10 mouse cellular contexts compared by ENCODE assay signal in genomic region chr16:94580844-94581405, GRCm38 (mm10). TPM values are rescaled to one million over a fixed set of nuclear protein-coding genes. Genes with fewer than 3 reads are reported as not detected.
DNase-seq lines count a peak whose midpoint lies in the region; ATAC-seq and TF ChIP-seq lines count a peak whose summit lies in the region.
"Had no signal": no experiment of that assay in that cellular context is flagged by ENCODE, and none has a peak within 500 bp of the region (broad histone marks: within the 10 kb centered on the region; RNA-seq: fewer than 3 reads in every experiment).

No protein-coding gene starts in this region.

- no peaks in the 10 kb centered on the region for H3K27me3 ChIP-seq in lung, embryonic 14.5 days (ENCODE audit: insufficient read depth, low read length)
- no peaks in the 10 kb centered on the region for H3K27me3 ChIP-seq in heart, embryonic 10.5 days (ENCODE audit: insufficient read depth, poor library complexity, severe bottlenecking)
- H3K27me3 ChIP-seq in limb, embryonic 14.5 days (ENCODE audit: control insufficient read depth, insufficient read depth, low read length) = no peaks in the 10 kb centered on the region
- no peaks in the 10 kb centered on the region for H3K27me3 ChIP-seq in cerebellum, adult 2 months (ENCODE audit: control insufficient read depth, insufficient read depth, low read length)
- H3K27me3 ChIP-seq: neural tube, embryonic 12.5 days had no signal

- no peaks in the 10 kb centered on the region for H3K9me3 ChIP-seq in lung, embryonic 14.5 days (ENCODE audit: low read depth, low read length)
- no peaks in the 10 kb centered on the region for H3K9me3 ChIP-seq in heart, embryonic 10.5 days
- no peaks in the 10 kb centered on the region for H3K9me3 ChIP-seq in limb, embryonic 14.5 days (ENCODE audit: control insufficient read depth, low read length)
- H3K9me3 ChIP-seq: neural tube, embryonic 12.5 days had no signal

- no peak for ATAC-seq in lung, embryonic 14.5 days (ENCODE audit: insufficient read depth)
- no peak for ATAC-seq in limb, embryonic 14.5 days (ENCODE audit: low FRiP score, low read depth)

- 24% methylated on average over 7 of the region's 7 CpGs for WGBS in lung, embryonic 14.5 days
- WGBS in lung, adult 2 months = 19% methylated on average over 7 of the region's 7 CpGs
- WGBS in heart, embryonic 10.5 days = 15% methylated on average over 7 of the region's 7 CpGs
- 38% methylated on average over 7 of the region's 7 CpGs for WGBS in limb, embryonic 14.5 days
- WGBS in cerebellum, adult 2 months = 10% methylated on average over 7 of the region's 7 CpGs

- no peak overlapping the region; the same call in 1 of the 2 replicates for H3K9ac ChIP-seq in lung, embryonic 14.5 days
- no peak overlapping the region for H3K9ac ChIP-seq in limb, embryonic 14.5 days (ENCODE audit: low read depth, low read length, severe bottlenecking)
- H3K9ac ChIP-seq: neural tube, embryonic 12.5 days had no signal

- no peak overlapping the region for H3K4me3 ChIP-seq in lung, embryonic 14.5 days (ENCODE audit: low read depth, low read length)
- no peak overlapping the region for H3K4me3 ChIP-seq in lung, adult 2 months (replicated peaks; ENCODE audit: extremely low read depth, low read depth, low read length)
- peak overlapping the region; percentile 22; the same call in 1 of the 2 replicates for H3K4me3 ChIP-seq in heart, embryonic 10.5 days
- H3K4me3 ChIP-seq in limb, embryonic 14.5 days (replicated peaks; ENCODE audit: low read length) = no peak overlapping the region
- no peak overlapping the region for H3K4me3 ChIP-seq in cerebellum, adult 2 months (replicated peaks; ENCODE audit: insufficient read depth, low read depth, low read length)
- H3K4me3 ChIP-seq: neural tube, embryonic 12.5 days had no signal

- 0 out of 2 replicates have a peak, but pooled peaks cover 5% of the 10 kb centered on the region for H3K4me1 ChIP-seq in lung, embryonic 14.5 days (ENCODE audit: insufficient read depth)
- H3K4me1 ChIP-seq in lung, adult 2 months (ENCODE audit: control insufficient read depth, insufficient read depth, low read length) = peaks cover 44% of the 10 kb centered on the region
- H3K4me1 ChIP-seq in heart, embryonic 10.5 days = peaks cover 85% of the 10 kb centered on the region
- H3K4me1 ChIP-seq in limb, embryonic 14.5 days (ENCODE audit: control insufficient read depth, insufficient read depth, low read length) = peaks cover 35% of the 10 kb centered on the region
- peaks cover 37% of the 10 kb centered on the region for H3K4me1 ChIP-seq in cerebellum, adult 2 months (ENCODE audit: control insufficient read depth, insufficient read depth, low read length)

- TF ChIP-seq POLR2A in lung, adult 2 months (IDR thresholded peaks at IDR 0.05; ENCODE audit: borderline replicate concordance, extremely low read depth, low read depth, low read length) = no peak
- no peak for TF ChIP-seq POLR2A in limb, embryonic 14.5 days (IDR thresholded peaks at IDR 0.05; ENCODE audit: borderline replicate concordance, extremely low read depth, insufficient read depth, insufficient read length)
- no peak for TF ChIP-seq POLR2A in cerebellum, adult 2 months (IDR thresholded peaks at IDR 0.05; ENCODE audit: borderline replicate concordance, insufficient read depth, low read length)

- H3K36me3 ChIP-seq in lung, embryonic 14.5 days (ENCODE audit: insufficient read depth) = no peaks in the 10 kb centered on the region
- no peaks in the 10 kb centered on the region; the same call in 1 of the 2 replicates for H3K36me3 ChIP-seq in heart, embryonic 10.5 days
- no peaks in the 10 kb centered on the region for H3K36me3 ChIP-seq in limb, embryonic 14.5 days (ENCODE audit: control insufficient read depth, insufficient read depth, low read length)
- H3K36me3 ChIP-seq: neural tube, embryonic 12.5 days had no signal

- TF ChIP-seq CTCF in lung, embryonic 14.5 days (IDR thresholded peaks at IDR 0.05; ENCODE audit: low read depth) = no peak
- no peak for TF ChIP-seq CTCF in lung, adult 2 months (IDR thresholded peaks at IDR 0.05; ENCODE audit: insufficient read depth, low read length)
- no peak for TF ChIP-seq CTCF in cerebellum, adult 2 months (IDR thresholded peaks at IDR 0.05; ENCODE audit: borderline replicate concordance, insufficient read depth, low read depth, low read length)

- H3K4me2 ChIP-seq in lung, embryonic 14.5 days = no peak overlapping the region
- H3K4me2 ChIP-seq in limb, embryonic 14.5 days (replicated peaks; ENCODE audit: low read depth, low read length, severe bottlenecking) = no peak overlapping the region
- H3K4me2 ChIP-seq: neural tube, embryonic 12.5 days had no signal

- H3K27ac ChIP-seq in lung, embryonic 14.5 days (ENCODE audit: low read depth) = peak overlapping the region; percentile 48; the same call in 1 of the 2 replicates
- H3K27ac ChIP-seq in heart, embryonic 10.5 days = peak overlapping the region; percentile 59; the same call in 1 of the 2 replicates
- no peak overlapping the region for H3K27ac ChIP-seq in limb, embryonic 14.5 days (replicated peaks; ENCODE audit: low read depth, low read length)
- no peak overlapping the region for H3K27ac ChIP-seq in cerebellum, adult 2 months (ENCODE audit: insufficient read depth, low read length)
- H3K27ac ChIP-seq: neural tube, embryonic 12.5 days had no signal

- DNase-seq in adrenal gland, postnatal 10 days = peak; percentile 29
- no peak for DNase-seq in adrenal gland, postnatal 25 days
- DNase-seq in lung, embryonic 14.5 days = no peak
- DNase-seq in lung, adult 2 months = no peak
- no peak for DNase-seq in heart, embryonic 10.5 days (ENCODE audit: low spot score)
- DNase-seq in limb, embryonic 14.5 days (ENCODE audit: low spot score) = peak; percentile 25
- no peak for DNase-seq in cerebellum, adult 2 months
- DNase-seq in c-Kit-positive CD71-positive TER-119-positive erythroid progenitor cells, embryonic 14.5 days (ENCODE audit: low spot score) = no peak
- DNase-seq: cerebellum, postnatal 36 days had no signal

RNA-seq across cellular contexts. Expression of gene Dyrk1a, which starts 11.1 kb away (rescaled TPM):
- total RNA-seq in adrenal gland, postnatal 10 days (2021) = 10 to 100 TPM; 59.7 to 62.7 TPM
- 59.4 and 76.4 TPM in 2 replicates for total RNA-seq in adrenal gland, postnatal 25 days (2021)
- polyA plus RNA-seq in lung, embryonic 14.5 days (2014; fragmentation: Nextera tagmentation; extraction: Ambion mirVana) = 11.2 and 11.8 TPM in 2 replicates
- polyA plus RNA-seq in lung, adult 2 months (2012; rRNA removed) = 26.1 and 32.4 TPM in 2 replicates
- polyA plus RNA-seq in heart, embryonic 10.5 days (2016; fragmentation: Nextera tagmentation; extraction: Ambion mirVana) = 7.7 and 8.1 TPM in 2 replicates
- 35.0 and 45.1 TPM in 2 replicates for polyA plus RNA-seq in limb, embryonic 14.5 days (2012; rRNA removed)
- 12.3 and 15.1 TPM in 2 replicates for polyA plus RNA-seq in limb, embryonic 14.5 days (2014; fragmentation: Nextera tagmentation; extraction: Ambion mirVana)
- 41.7 and 42.8 TPM in 2 replicates for polyA plus RNA-seq in cerebellum, adult 2 months (2012; rRNA removed)

RNA-seq across cellular contexts. Expression of gene Vps26c, which starts 54.3 kb away (rescaled TPM):
- 10 to 100 TPM; 40.8 to 52.8 TPM for total RNA-seq in adrenal gland, postnatal 10 days (2021)
- total RNA-seq in adrenal gland, postnatal 25 days (2021) = 59.1 and 61.5 TPM in 2 replicates
- 54.9 and 63.7 TPM in 2 replicates for polyA plus RNA-seq in lung, embryonic 14.5 days (2014; fragmentation: Nextera tagmentation; extraction: Ambion mirVana)
- polyA plus RNA-seq in lung, adult 2 months (2012; rRNA removed) = 25.8 and 40.7 TPM in 2 replicates
- 60.0 and 61.4 TPM in 2 replicates for polyA plus RNA-seq in heart, embryonic 10.5 days (2016; fragmentation: Nextera tagmentation; extraction: Ambion mirVana)
- 50.3 and 55.3 TPM in 2 replicates for polyA plus RNA-seq in limb, embryonic 14.5 days (2012; rRNA removed)
- polyA plus RNA-seq in limb, embryonic 14.5 days (2014; fragmentation: Nextera tagmentation; extraction: Ambion mirVana) = 55.0 and 55.7 TPM in 2 replicates
- polyA plus RNA-seq in cerebellum, adult 2 months (2012; rRNA removed) = 54.8 and 57.8 TPM in 2 replicates

Comparison
In these comparisons a context has a peak if more than half of its experiments do, and no peak if none do; other contexts are left out.
1. DNase-seq: peak in adrenal gland, postnatal 10 days (single experiment) and limb, embryonic 14.5 days (single experiment); none in adrenal gland, postnatal 25 days (single experiment), lung, embryonic 14.5 days (single experiment), lung, adult 2 months (single experiment), heart, embryonic 10.5 days (single experiment), cerebellum, adult 2 months (0 of 2) and c-Kit-positive CD71-positive TER-119-positive erythroid progenitor cells, embryonic 14.5 days (single experiment).
2. H3K27ac ChIP-seq: peak in lung, embryonic 14.5 days (single experiment) and heart, embryonic 10.5 days (single experiment); none in limb, embryonic 14.5 days (single experiment) and cerebellum, adult 2 months (single experiment).